Mouse (Mus musculus): ENCODE results near the gene Smarcal1.

The Smarcal1 gene

GRCm38 (mm10) chr1:72582947-72583731 lies at the start of gene Smarcal1:
Gene Smarcal1, plus strand, starts transcription at chr1:72583251.
- DNase-seq (ENCODE audit: low read depth, low spot score) = peak; percentile 96

GRCm38 (mm10) chr1:72533439-72533838 lies 49.6 kb upstream of the Smarcal1 start:
- DNase-seq (ENCODE audit: low read depth, low spot score) = no peak

- DNase-seq (ENCODE audit: low read depth, low spot score) = no peak
Observed at GRCm38 (mm10) chr1:72535725-72536571, 47.1 kb upstream of the Smarcal1 start.

GRCm38 (mm10) chr1:72536611-72537351 lies 46.3 kb upstream of the Smarcal1 start, which contains the start of gene March4:
Gene March4, minus strand, starts transcription at chr1:72536930.
- peak; percentile 4 for DNase-seq (ENCODE audit: low read depth, low spot score)

GRCm38 (mm10) chr1:72538266-72538665 lies 44.8 kb upstream of the Smarcal1 start:
- DNase-seq (ENCODE audit: low read depth, low spot score) = no peak

- no peak for DNase-seq (ENCODE audit: low read depth, low spot score)
Observed at GRCm38 (mm10) chr1:72550317-72550716, 32.7 kb upstream of the Smarcal1 start.

- DNase-seq (ENCODE audit: low read depth, low spot score) = no peak
Observed at GRCm38 (mm10) chr1:72556471-72556870, 26.6 kb upstream of the Smarcal1 start.

GRCm38 (mm10) chr1:72558625-72559024 lies 24.4 kb upstream of the Smarcal1 start:
- DNase-seq (ENCODE audit: low read depth, low spot score) = no peak

GRCm38 (mm10) chr1:72564334-72564962 lies 18.6 kb upstream of the Smarcal1 start:
- no peak for DNase-seq (ENCODE audit: low read depth, low spot score)

GRCm38 (mm10) chr1:72567056-72567455 lies 16.0 kb upstream of the Smarcal1 start:
- DNase-seq (ENCODE audit: low read depth, low spot score) = no peak

- no peak for DNase-seq (ENCODE audit: low read depth, low spot score)
Observed at GRCm38 (mm10) chr1:72568725-72569124, 14.3 kb upstream of the Smarcal1 start.

GRCm38 (mm10) chr1:72574047-72574446 lies 9.0 kb upstream of the Smarcal1 start:
- DNase-seq (ENCODE audit: low read depth, low spot score) = no peak

GRCm38 (mm10) chr1:72574608-72575007 lies 8.4 kb upstream of the Smarcal1 start:
- no peak for DNase-seq (ENCODE audit: low read depth, low spot score)

GRCm38 (mm10) chr1:72575121-72575520 lies 7.9 kb upstream of the Smarcal1 start:
- peak; percentile 32 for DNase-seq (ENCODE audit: low read depth, low spot score)

- no peak for DNase-seq (ENCODE audit: low read depth, low spot score)
Observed at GRCm38 (mm10) chr1:72577481-72577922, 5.5 kb upstream of the Smarcal1 start.

- DNase-seq (ENCODE audit: low read depth, low spot score) = peak; percentile 7
Observed at GRCm38 (mm10) chr1:72578351-72578750, 4.7 kb upstream of the Smarcal1 start.

GRCm38 (mm10) chr1:72578806-72579205 lies 4.2 kb upstream of the Smarcal1 start:
- DNase-seq (ENCODE audit: low read depth, low spot score) = peak; percentile 56

- DNase-seq (ENCODE audit: low read depth, low spot score) = no peak
Observed at GRCm38 (mm10) chr1:72583906-72584305, 855 bp downstream of the Smarcal1 start.

- no peak for DNase-seq (ENCODE audit: low read depth, low spot score)
Observed at GRCm38 (mm10) chr1:72585971-72586875, 3.2 kb downstream of the Smarcal1 start.

GRCm38 (mm10) chr1:72587532-72587931 lies 4.5 kb downstream of the Smarcal1 start:
- DNase-seq (ENCODE audit: low read depth, low spot score) = no peak

Data from CD4-positive, CD25-positive, alpha-beta regulatory T cell, adult 2 months (primary cell).